Mouse (Mus musculus) left cerebral cortex, postnatal 10 days (tissue): ENCODE measurements around the gene Uaca. TPM values are rescaled to one million over a fixed set of nuclear protein-coding genes. Genes with fewer than 3 reads are reported as not detected.
"Not testable (repeated sequence)": the region's sequence is repeated elsewhere in the genome, so short reads cannot be mapped to it uniquely, and the experiment has no call there.

ENCODE experiments used
- DNase-seq, 2 experiments: peaks; one replicate each; pipeline ENCODE4 v3.0.0; 2021 to 2022; ENCODE audit warnings: low spot score in 2 of 2, mixed read lengths in 1 of 2; ENCODE audit errors: extremely low spot score in 1 of 2
- intact Hi-C: fragments of 180-260 bp; cut with DNase I; formaldehyde crosslinking; loops from one replicate; pipeline ENCODE4 v1.15.1; 2025
- total RNA-seq, 2 experiments: library from RNA; stranded (reverse); gene quantifications; 2 replicates each; pipeline ENCODE4 v1.2.3; 2021

Gene Uaca
- total RNA-seq, 2 experiments from 2014 or later = 10.0 to 12.3 TPM

GRCm38 (mm10) chr9:60782057-60782789 lies 12.1 kb upstream of the Uaca start:
- DNase-seq = no peak
- intact Hi-C loops = no loop called here

- intact Hi-C loops = no loop called here
- no peak for DNase-seq
Observed at GRCm38 (mm10) chr9:60785069-60785468, 9.3 kb upstream of the Uaca start.

GRCm38 (mm10) chr9:60787517-60788110 lies 6.7 kb upstream of the Uaca start:
- no peak for DNase-seq
- intact Hi-C loops = no loop called here

GRCm38 (mm10) chr9:60790282-60790681 lies 4.1 kb upstream of the Uaca start:
- no peak for DNase-seq
- intact Hi-C loops = loop anchor here (10.0 kb wide), 1 partner anchor 65 kb away; no protein-coding TSS in a partner anchor

- peak in 1 of 2 experiments; percentile 52 for DNase-seq
Observed at GRCm38 (mm10) chr9:60794841-60795351, 554 bp downstream of the Uaca start.

GRCm38 (mm10) chr9:60796076-60796475 lies 1.7 kb downstream of the Uaca start:
- DNase-seq = peak in 1 of 2 experiments; percentile 34
- intact Hi-C loops = loop anchor here (10.0 kb wide), 1 partner anchor 59 kb away; no protein-coding TSS in a partner anchor

More at GRCm38 (mm10) chr9:60794841-60795351, 554 bp downstream of the Uaca start:
- intact Hi-C loops = loop anchor here (10.0 kb wide), 1 partner anchor 60 kb away; no protein-coding TSS in a partner anchor

GRCm38 (mm10) chr9:60797126-60797525 lies 2.8 kb downstream of the Uaca start:
- intact Hi-C loops = loop anchor here (10.0 kb wide), 1 partner anchor 58 kb away; no protein-coding TSS in a partner anchor
- no peak for DNase-seq

GRCm38 (mm10) chr9:60799061-60799460 lies 4.7 kb downstream of the Uaca start:
- no peak for DNase-seq

GRCm38 (mm10) chr9:60800663-60801382 lies 6.5 kb downstream of the Uaca start:
- DNase-seq = no peak

More at GRCm38 (mm10) chr9:60799061-60799460, 4.7 kb downstream of the Uaca start:
- intact Hi-C loops = loop anchor here (10.0 kb wide), 1 partner anchor 56 kb away; no protein-coding TSS in a partner anchor

GRCm38 (mm10) chr9:60801746-60802145 lies 7.4 kb downstream of the Uaca start:
- intact Hi-C loops = no loop called here
- no peak for DNase-seq

More at GRCm38 (mm10) chr9:60800663-60801382, 6.5 kb downstream of the Uaca start:
- intact Hi-C loops = no loop called here

GRCm38 (mm10) chr9:60802341-60802740 lies 8.0 kb downstream of the Uaca start:
- intact Hi-C loops = no loop called here
- no peak for DNase-seq

GRCm38 (mm10) chr9:60806021-60806420 lies 11.7 kb downstream of the Uaca start:
- intact Hi-C loops = no loop called here
- no peak for DNase-seq

GRCm38 (mm10) chr9:60807996-60808395 lies 13.7 kb downstream of the Uaca start:
- DNase-seq = no peak
- intact Hi-C loops = no loop called here

GRCm38 (mm10) chr9:60813139-60813880 lies 19.0 kb downstream of the Uaca start:
- peak in 1 of 2 experiments; percentile 34 for DNase-seq
- intact Hi-C loops = no loop called here

GRCm38 (mm10) chr9:60815502-60815901 lies 21.2 kb downstream of the Uaca start:
- intact Hi-C loops = no loop called here
- DNase-seq = no peak

GRCm38 (mm10) chr9:60817585-60817984 lies 23.2 kb downstream of the Uaca start:
- DNase-seq = no peak
- intact Hi-C loops = no loop called here

- intact Hi-C loops, DNase-seq: not testable (repeated sequence)
Observed at GRCm38 (mm10) chr9:60818582-60818981, 24.2 kb downstream of the Uaca start.

GRCm38 (mm10) chr9:60819340-60819739 lies 25.0 kb downstream of the Uaca start:
- intact Hi-C loops = no loop called here
- no peak for DNase-seq
